Mouse (Mus musculus) retina, embryonic 14.5 days (tissue): ENCODE measurements around the gene Nrg3.
"Not testable (repeated sequence)": the region's sequence is repeated elsewhere in the genome, so short reads cannot be mapped to it uniquely, and the experiment has no call there.

ENCODE experiments used
- DNase-seq: peaks from one replicate; pipeline ENCODE4 v3.0.0-alpha.2; 2015; ENCODE audit warnings: low spot score

Nrg3 gene

GRCm38 (mm10) chr14:38597735-38598134, 875.2 kb downstream of the Nrg3 start:
- no peak for DNase-seq

GRCm38 (mm10) chr14:38594297-38594696, 878.6 kb downstream of the Nrg3 start:
- no peak for DNase-seq

GRCm38 (mm10) chr14:38576796-38577195, 896.1 kb downstream of the Nrg3 start:
- no peak for DNase-seq

GRCm38 (mm10) chr14:38568184-38568583, 904.7 kb downstream of the Nrg3 start:
- DNase-seq: no peak

GRCm38 (mm10) chr14:38566182-38566581, 906.7 kb downstream of the Nrg3 start:
- DNase-seq: no peak

- DNase-seq: no peak
These were observed 918.3 kb downstream of the Nrg3 start for GRCm38 (mm10) chr14:38554636-38555035.

GRCm38 (mm10) chr14:38547257-38547656, 925.6 kb downstream of the Nrg3 start:
- no peak for DNase-seq

- DNase-seq: no peak
These were observed 937.7 kb downstream of the Nrg3 start for GRCm38 (mm10) chr14:38535181-38535580.

GRCm38 (mm10) chr14:38533495-38533894, 939.4 kb downstream of the Nrg3 start:
- no peak for DNase-seq

GRCm38 (mm10) chr14:38516232-38516631, 956.7 kb downstream of the Nrg3 start:
- DNase-seq: no peak

GRCm38 (mm10) chr14:38509016-38509415, 963.9 kb downstream of the Nrg3 start:
- DNase-seq: no peak

GRCm38 (mm10) chr14:38494970-38495369, 977.9 kb downstream of the Nrg3 start:
- no peak for DNase-seq

GRCm38 (mm10) chr14:38447086-38447485, 1025.8 kb downstream of the Nrg3 start:
- no peak for DNase-seq

GRCm38 (mm10) chr14:38444788-38445187, 1028.1 kb downstream of the Nrg3 start:
- no peak for DNase-seq

- DNase-seq: no peak
These were observed 1038.9 kb downstream of the Nrg3 start for GRCm38 (mm10) chr14:38433793-38434589.

- no peak for DNase-seq
These were observed 1098.2 kb downstream of the Nrg3 start for GRCm38 (mm10) chr14:38374660-38375059.

- DNase-seq: no peak
These were observed 1131.9 kb downstream of the Nrg3 start for GRCm38 (mm10) chr14:38340967-38341366.

GRCm38 (mm10) chr14:38322841-38323240, 1150.0 kb downstream of the Nrg3 start:
- not testable (repeated sequence) for DNase-seq

- no peak for DNase-seq
These were observed 1152.1 kb downstream of the Nrg3 start for GRCm38 (mm10) chr14:38320619-38321340.
